Mouse (Mus musculus) brain, adult 2 months (tissue): ENCODE measurements at regions not wholly inside any gene's neighbourhood (a gene's known extent, or its start where the extent isn't known, plus 50 kb on each side); places are given as distances from the start of the nearest gene placed in this dataset.

ENCODE experiments used
- DNase-seq: peaks from one replicate; pipeline ENCODE4 v3.0.0; 2011; ENCODE audit warnings: low read depth, low spot score

GRCm38 (mm10) chr5:112093905-112094571, 158.3 kb downstream of the Cryba4 start:
- peak; percentile 88 for DNase-seq

DNA sequence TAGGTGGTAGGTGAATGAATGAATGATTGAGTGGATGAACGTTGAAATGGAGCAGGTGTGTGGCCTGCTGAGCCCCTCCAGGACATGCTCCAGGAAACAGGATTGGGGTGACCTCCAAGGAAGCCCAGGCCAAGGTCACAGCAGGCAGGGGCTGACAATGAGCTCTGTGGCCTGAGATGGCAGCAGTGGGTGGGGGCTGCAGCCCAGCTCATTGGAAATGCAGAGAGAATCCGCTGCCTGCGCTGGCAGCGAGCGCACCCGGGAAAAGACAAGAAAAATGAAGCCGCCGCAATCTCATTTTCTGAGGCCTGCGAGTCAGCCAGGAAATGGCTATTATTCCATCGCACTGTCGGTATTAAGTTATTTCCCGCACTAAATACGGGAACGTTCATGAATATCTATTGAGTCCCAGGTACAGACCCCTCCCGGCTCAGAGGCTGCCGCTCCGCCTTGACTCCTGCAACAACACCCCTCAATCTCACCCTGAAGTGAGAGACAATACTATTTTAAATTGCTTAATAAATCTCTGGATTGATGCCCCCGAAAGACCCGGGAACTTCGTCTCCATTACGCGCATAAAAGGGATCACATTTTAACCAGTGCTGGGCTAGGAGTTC, 153.7 kb downstream of the Cryba4 start:
- DNase-seq = no peak

GRCm38 (mm10) chr5:112101739-112102590, 150.4 kb downstream of the Cryba4 start:
- no peak for DNase-seq

DNA sequence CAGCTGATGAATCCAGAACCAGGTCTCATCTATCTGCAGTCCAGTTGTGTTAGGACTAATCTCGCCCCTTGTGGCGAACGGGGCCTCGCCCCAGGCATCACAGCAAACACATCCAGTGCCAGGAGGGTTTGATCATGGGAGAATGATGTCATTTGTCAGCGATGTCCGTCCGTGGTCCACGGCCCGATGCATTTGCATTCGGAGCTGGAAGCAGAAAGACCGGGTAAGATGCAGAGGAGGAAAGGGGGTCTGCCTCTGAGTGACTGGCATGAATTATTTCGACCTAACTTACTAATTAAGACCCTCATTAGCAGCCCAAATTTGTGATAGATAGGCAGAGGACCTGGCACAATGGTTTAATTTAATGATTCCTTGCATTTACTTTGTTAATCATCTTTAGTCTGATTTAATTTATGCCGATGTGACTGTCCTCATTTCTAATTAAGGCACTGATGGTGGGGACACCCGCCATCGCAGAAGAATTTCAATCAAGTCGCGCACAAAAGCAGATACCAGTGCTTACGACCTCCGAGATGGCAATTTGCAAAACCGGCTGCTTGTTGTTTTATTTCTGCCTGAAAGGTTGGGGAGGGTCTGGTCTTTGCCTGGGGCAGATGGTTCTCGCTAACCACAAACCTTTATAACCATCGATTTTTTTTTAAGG, 141.9 kb downstream of the Cryba4 start:
- peak; percentile 83 for DNase-seq

GRCm38 (mm10) chr5:112120766-112121165, 131.6 kb downstream of the Cryba4 start:
- DNase-seq = no peak

DNA sequence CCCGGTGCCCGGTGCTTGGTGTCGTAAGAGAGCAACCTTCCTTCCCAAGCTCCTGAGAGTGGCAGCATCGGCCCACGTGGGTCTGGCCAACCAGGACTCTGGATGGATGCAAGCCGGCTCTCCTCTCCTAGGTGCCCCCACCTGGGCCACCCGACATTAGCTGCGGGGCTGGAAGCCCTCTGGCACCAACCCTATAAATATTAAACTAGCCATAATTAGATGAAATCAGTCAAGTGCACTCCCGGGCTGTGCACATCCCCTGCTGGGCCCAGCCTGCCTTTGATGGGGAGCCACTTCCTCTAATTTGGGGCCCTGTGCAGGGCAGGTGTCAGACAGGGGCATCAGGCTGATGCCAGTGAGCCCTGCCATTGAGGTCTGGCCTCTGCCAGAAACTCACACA, 130.8 kb downstream of the Cryba4 start:
- no peak for DNase-seq

- DNase-seq = no peak
These were observed 129.7 kb downstream of the Cryba4 start for GRCm38 (mm10) chr5:112122581-112122980.

GRCm38 (mm10) chr5:112127171-112127570, 125.1 kb downstream of the Cryba4 start:
- no peak for DNase-seq

- peak; percentile 14 for DNase-seq
These were observed 119.6 kb downstream of the Cryba4 start for GRCm38 (mm10) chr5:112132746-112133145.

DNA sequence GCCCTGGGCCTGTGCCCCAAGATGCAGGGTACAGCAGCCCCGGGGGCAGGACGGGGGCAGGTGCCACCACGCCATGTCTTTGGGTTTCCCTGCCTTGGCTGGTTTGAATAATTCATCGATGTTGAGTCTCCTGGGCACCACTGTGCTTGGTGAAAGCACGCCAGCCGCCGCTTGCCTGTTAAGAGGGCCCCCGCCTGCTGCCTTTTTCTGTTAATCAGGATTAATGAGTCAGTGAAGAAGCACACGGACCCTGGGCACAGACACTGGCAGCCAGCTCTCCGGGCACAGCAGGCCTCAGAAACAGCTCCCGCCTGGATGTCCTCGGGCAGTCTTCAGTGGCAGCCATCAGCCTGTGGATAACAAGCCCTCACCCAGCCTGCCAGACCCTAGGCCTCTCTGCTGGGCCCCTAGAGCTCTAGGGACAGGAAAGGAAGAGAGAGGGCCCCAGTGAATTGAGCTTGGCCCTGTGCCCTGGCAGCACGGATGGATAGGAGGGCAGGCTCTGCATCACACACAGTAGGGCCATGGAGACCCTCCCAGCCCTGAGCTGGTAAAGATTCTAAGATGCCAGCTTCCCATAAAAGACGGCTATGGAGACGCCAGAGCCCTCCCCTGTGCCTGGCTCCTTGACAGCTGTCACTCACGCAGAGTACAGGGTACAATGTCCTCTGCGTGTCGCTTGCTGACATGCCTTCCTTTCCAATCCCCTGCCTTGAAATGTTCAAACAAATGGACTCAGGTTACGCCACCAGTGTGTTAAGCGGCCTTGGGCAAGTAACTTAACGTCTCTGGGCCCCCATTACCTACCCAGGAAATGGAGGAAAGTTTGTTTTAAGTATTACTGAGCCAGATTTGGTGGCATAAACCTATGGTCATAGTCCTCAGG, 118.4 kb downstream of the Cryba4 start:
- peak; percentile 29 for DNase-seq

DNA sequence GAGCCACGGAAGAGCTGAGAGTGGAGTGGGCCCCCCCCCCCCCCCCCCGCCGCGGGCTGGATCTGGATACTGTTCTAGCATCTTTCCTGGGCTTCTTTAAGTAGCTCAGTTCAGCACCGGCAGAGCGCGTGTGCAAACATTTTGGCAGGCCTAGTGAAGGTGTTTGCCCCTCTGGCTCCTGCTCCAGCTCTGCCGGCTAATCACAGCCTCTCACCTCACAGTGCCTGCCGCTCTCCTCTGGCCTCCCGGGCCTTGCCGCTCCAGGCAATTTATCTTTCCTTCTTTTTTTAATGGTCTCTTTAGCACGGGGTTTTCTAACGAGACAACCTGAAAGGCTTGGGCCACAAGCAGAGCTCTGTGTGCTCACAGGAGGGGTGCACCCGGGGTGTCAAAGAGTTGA, 115.7 kb downstream of the Cryba4 start:
- no peak for DNase-seq

- no peak for DNase-seq
These were observed 114.1 kb downstream of the Cryba4 start for GRCm38 (mm10) chr5:112138246-112138645.

- DNase-seq = peak; percentile 85
These were observed 109.6 kb downstream of the Cryba4 start for GRCm38 (mm10) chr5:112142731-112143130.

- DNase-seq = no peak
These were observed 108.2 kb downstream of the Cryba4 start for GRCm38 (mm10) chr5:112143993-112144621.

DNA sequence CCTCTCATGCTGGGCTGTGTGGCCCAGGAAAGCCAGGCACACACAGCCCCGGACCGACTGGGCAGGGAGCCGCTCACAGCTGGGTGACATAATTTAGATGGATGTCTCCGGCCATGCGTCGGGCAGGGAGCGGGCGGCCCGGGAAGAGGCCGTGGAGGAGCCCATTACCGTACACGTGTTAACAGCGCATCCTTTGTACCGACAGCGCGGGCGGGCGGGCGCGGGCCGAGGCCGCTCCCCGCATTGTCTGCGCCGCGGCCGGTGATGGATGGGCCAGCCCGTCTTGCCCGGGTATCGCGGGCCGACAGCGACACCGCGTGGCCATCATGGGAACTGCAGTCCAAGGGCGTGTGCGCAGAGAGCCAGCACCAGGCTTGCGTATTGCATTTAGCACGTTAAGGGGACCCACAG, 98.6 kb downstream of the Cryba4 start:
- peak; percentile 74 for DNase-seq

DNA sequence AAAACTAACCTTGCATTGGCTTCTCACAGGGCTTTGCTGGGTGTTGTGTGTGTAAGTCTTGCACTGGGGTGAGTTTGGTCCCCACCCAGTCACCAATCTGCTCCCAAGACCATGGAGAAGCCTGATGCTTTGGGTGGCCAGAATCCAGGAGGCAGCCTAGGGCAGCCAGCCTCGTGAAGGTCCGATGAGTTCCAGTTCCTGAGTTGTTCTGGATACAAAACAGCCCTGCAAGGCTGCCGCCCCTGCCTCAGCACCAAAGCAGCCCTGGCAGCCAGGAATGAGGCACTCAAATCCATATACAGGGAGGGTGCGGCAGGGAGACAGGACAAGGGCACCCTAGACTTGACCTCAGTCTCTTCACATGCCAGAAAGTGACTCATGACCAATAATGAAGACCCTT, 97.7 kb downstream of the Cryba4 start:
- no peak for DNase-seq

GRCm38 (mm10) chr5:112155051-112155450, 97.3 kb downstream of the Cryba4 start:
- no peak for DNase-seq

DNA sequence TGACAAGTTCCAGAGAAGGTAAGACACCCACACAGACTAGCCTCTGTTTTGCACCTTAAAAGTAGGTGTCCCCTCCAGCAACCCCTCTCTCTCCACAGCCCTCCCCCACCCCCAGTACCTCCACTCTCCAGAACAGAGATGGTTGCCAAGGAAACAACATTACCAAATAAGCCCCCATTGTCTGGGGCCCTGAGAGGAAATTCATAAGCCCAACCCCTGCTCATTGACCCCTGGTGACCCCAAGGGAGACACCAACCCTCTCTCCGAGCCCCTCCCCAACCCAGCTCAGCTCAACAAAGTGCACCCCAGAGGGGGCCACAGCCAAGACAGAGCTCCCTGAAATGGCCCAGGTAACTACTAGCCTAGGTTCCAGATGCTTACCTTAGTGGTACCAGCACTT, 96.3 kb downstream of the Cryba4 start:
- no peak for DNase-seq

- DNase-seq = no peak
These were observed 85.7 kb downstream of the Cryba4 start for GRCm38 (mm10) chr5:112166410-112167175.

GRCm38 (mm10) chr5:112167790-112168189, 84.5 kb downstream of the Cryba4 start:
- no peak for DNase-seq
